8 mouse cellular contexts compared by ENCODE assay signal in the genomic region with DNA sequence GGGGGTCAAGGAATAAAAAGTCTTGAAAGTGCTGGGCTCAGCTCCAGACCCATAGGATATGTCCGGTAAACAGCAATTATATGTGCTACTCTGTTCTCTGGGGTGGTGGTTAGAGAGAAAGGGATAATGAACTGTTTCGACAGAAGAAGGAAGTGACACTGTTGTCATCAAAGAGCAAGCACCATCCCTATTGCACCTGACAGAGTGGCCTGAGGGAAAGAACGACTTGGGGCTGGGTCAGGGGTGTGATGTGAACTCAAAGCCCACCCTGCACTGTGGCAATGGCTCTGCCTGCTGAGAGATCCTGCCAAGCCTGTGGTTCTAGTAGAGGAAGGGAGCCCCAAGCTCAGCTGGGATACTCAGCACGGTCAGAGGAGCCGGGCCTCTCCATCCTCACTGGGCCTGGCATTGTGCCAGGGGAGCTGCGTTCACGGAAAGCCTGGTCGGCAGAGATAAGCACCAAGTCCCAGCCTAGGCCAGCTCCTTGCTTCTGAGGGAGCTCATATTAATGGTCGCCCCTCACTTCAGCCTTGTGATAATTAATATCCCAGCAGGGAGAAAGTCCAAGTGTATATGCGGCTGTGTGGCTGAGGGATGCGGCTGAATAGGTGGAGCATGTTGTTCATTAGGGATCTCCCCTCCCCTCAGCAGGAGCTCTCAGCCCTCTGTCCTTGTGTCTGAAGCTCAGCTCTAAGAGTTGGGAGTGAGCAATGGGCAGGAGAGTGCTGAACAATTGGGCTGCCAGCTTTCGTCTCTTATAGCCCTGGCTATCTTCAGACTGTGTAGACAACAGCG.
DNase-seq lines count a peak whose midpoint lies in the region; ATAC-seq lines count a peak whose summit lies in the region.

No protein-coding gene starts in this region.

- no peaks in the 10 kb centered on the region for H3K27me3 ChIP-seq in limb, embryonic 13.5 days
- peaks cover 8% of the 10 kb centered on the region for H3K27me3 ChIP-seq in limb, embryonic 10.5 days (ENCODE audit: low read depth, poor library complexity, severe bottlenecking)
- H3K27me3 ChIP-seq in liver, embryonic 13.5 days, result no peaks in the 10 kb centered on the region
- peaks cover 64% of the 10 kb centered on the region for H3K27me3 ChIP-seq in neural tube, embryonic 15.5 days (replicated peaks)

- H3K9ac ChIP-seq in limb, embryonic 13.5 days, result 0 out of 2 replicates have a peak overlapping the region, but pooled peaks have one; percentile 4
- H3K9ac ChIP-seq in liver, embryonic 13.5 days, result no peak overlapping the region; the same call in 1 of the 2 replicates
- H3K9ac ChIP-seq in neural tube, embryonic 15.5 days (replicated peaks), result no peak overlapping the region

- no peak overlapping the region for H3K4me2 ChIP-seq in limb, embryonic 13.5 days (replicated peaks)
- 0 out of 2 replicates have a peak overlapping the region, but pooled peaks have one; percentile 12 for H3K4me2 ChIP-seq in liver, embryonic 13.5 days
- H3K4me2 ChIP-seq in neural tube, embryonic 15.5 days, result no peak overlapping the region

- ATAC-seq in limb, embryonic 13.5 days (ENCODE audit: low FRiP score, low read depth), result no peak; the same call in 1 of the 2 replicates
- ATAC-seq in erythroid progenitor cell, adult 5-6 weeks (replicated peaks; ENCODE audit: low FRiP score, poor library complexity, severe bottlenecking), result peak; percentile 74
- peak; percentile 89 for ATAC-seq in liver, embryonic 13.5 days (ENCODE audit: low read depth)
- ATAC-seq in neural tube, embryonic 15.5 days (ENCODE audit: low FRiP score), result no peak; the same call in 1 of the 2 replicates
- no peak for ATAC-seq in frontal cortex, adult (ENCODE audit: low TSS enrichment)

- 40% methylated on average over 13 of the region's 13 CpGs for WGBS in limb, embryonic 13.5 days
- WGBS in limb, embryonic 10.5 days, result 75% methylated on average over 13 of the region's 13 CpGs
- 36% methylated on average over 13 of the region's 13 CpGs for WGBS in liver, embryonic 13.5 days (ENCODE audit: insufficient replicate concordance)
- WGBS in neural tube, embryonic 15.5 days, result 44% methylated on average over 13 of the region's 13 CpGs

- H3K9me3 ChIP-seq in limb, embryonic 13.5 days, result no peaks in the 10 kb centered on the region
- H3K9me3 ChIP-seq in limb, embryonic 10.5 days (replicated peaks), result no peaks in the 10 kb centered on the region
- no peaks in the 10 kb centered on the region for H3K9me3 ChIP-seq in liver, embryonic 13.5 days (replicated peaks)
- no peaks in the 10 kb centered on the region for H3K9me3 ChIP-seq in neural tube, embryonic 15.5 days (replicated peaks)

- intact Hi-C loops in heart, postnatal 14 days (cut with DNase I), result no loop called here

- no peak overlapping the region for H3K4me3 ChIP-seq in limb, embryonic 13.5 days
- H3K4me3 ChIP-seq in limb, embryonic 10.5 days, result no peak overlapping the region
- no peak overlapping the region for H3K4me3 ChIP-seq in liver, embryonic 13.5 days (replicated peaks)
- no peak overlapping the region for H3K4me3 ChIP-seq in neural tube, embryonic 15.5 days (replicated peaks)

- no peaks in the 10 kb centered on the region for H3K36me3 ChIP-seq in limb, embryonic 13.5 days
- no peaks in the 10 kb centered on the region for H3K36me3 ChIP-seq in limb, embryonic 10.5 days
- no peaks in the 10 kb centered on the region for H3K36me3 ChIP-seq in liver, embryonic 13.5 days
- H3K36me3 ChIP-seq in neural tube, embryonic 15.5 days, result no peaks in the 10 kb centered on the region

- DNase-seq in limb, embryonic 10.5 days (ENCODE audit: low spot score), result no peak
- peak; percentile 78 to 82 for DNase-seq in heart, postnatal 14 days
- peak; percentile 43 for DNase-seq in liver, embryonic 13.5 days
- DNase-seq in retina, postnatal 1 day, result peak; percentile 74

- H3K27ac ChIP-seq in limb, embryonic 13.5 days, result no peak overlapping the region
- H3K27ac ChIP-seq in limb, embryonic 10.5 days, result no peak overlapping the region
- peak overlapping the region; percentile 74 for H3K27ac ChIP-seq in liver, embryonic 13.5 days
- no peak overlapping the region for H3K27ac ChIP-seq in neural tube, embryonic 15.5 days (replicated peaks)

- peaks cover 17% of the 10 kb centered on the region for H3K4me1 ChIP-seq in limb, embryonic 13.5 days
- H3K4me1 ChIP-seq in limb, embryonic 10.5 days, result peaks cover 14% of the 10 kb centered on the region
- peaks cover 23% of the 10 kb centered on the region for H3K4me1 ChIP-seq in liver, embryonic 13.5 days (replicated peaks)
- H3K4me1 ChIP-seq in neural tube, embryonic 15.5 days, result peaks cover 12% of the 10 kb centered on the region

Comparison
In these comparisons a context has a peak if more than half of its experiments do, and no peak if none do; other contexts are left out.
1. ATAC-seq: peak in erythroid progenitor cell, adult 5-6 weeks (single experiment) and liver, embryonic 13.5 days (single experiment); none in limb, embryonic 13.5 days (single experiment), neural tube, embryonic 15.5 days (single experiment) and frontal cortex, adult (single experiment).